Mouse (Mus musculus) embryonic facial prominence, embryonic 11.5 days (tissue): Measurements from ENCODE around the gene Slc12a3. TPM values are rescaled to one million over a fixed set of nuclear protein-coding genes. Genes with fewer than 3 reads are reported as not detected.

Experiments
- ATAC-seq: fragments of 200-750 bp; cut with Nextera tagmentation; replicated peaks from 2 replicates; pipeline ENCODE4 v1.8.0; 2017; ENCODE audit warnings: low read depth; ENCODE audit not compliant: insufficient number of reproducible peaks, low FRiP score, low TSS enrichment
- DNase-seq: peaks from one replicate; pipeline ENCODE4 v3.0.0-alpha.2; 2015; ENCODE audit warnings: low spot score
- H3K27ac ChIP-seq: fragments of 300-500 bp; sonication (generic); replicated peaks from 2 replicates; pipeline ENCODE4 v1.5.1; 2014; ENCODE audit warnings: mild to moderate bottlenecking, low read depth, low read length, control low read depth
- H3K27me3 ChIP-seq: fragments of 300-500 bp; sonication (generic); 2 replicates; pipeline ENCODE4 v1.6.1; 2014; ENCODE audit warnings: mild to moderate bottlenecking, low read length, moderate library complexity, mixed read lengths; ENCODE audit not compliant: control insufficient read depth, insufficient read depth
- H3K36me3 ChIP-seq: fragments of 300-500 bp; sonication (generic); replicated peaks from 2 replicates; pipeline ENCODE4 v1.6.1; 2014; ENCODE audit warnings: low read depth, mild to moderate bottlenecking, low read length, moderate library complexity, mixed read lengths; ENCODE audit not compliant: control insufficient read depth, insufficient read depth
- H3K4me1 ChIP-seq: fragments of 300-500 bp; sonication (generic); 2 replicates; pipeline ENCODE4 v1.6.1; 2014; ENCODE audit warnings: low read length, mixed read lengths; ENCODE audit not compliant: control insufficient read depth, insufficient read depth
- H3K4me2 ChIP-seq: fragments of 300-500 bp; sonication (generic); 2 replicates; pipeline ENCODE4 v1.6.1; 2014; ENCODE audit warnings: low read depth, mild to moderate bottlenecking, control low read depth, low read length, moderate library complexity
- H3K4me3 ChIP-seq: fragments of 300-500 bp; sonication (generic); 2 replicates; pipeline ENCODE4 v1.5.1; 2014; ENCODE audit warnings: low read depth, low read length, control low read depth
- H3K9ac ChIP-seq: fragments of 300-500 bp; sonication (generic); replicated peaks from 2 replicates; pipeline ENCODE4 v1.6.1; 2014; ENCODE audit warnings: mild to moderate bottlenecking, control low read depth, low read length
- H3K9me3 ChIP-seq: fragments of 300-500 bp; sonication (generic); replicated peaks from 2 replicates; pipeline ENCODE4 v1.6.1; 2016; ENCODE audit warnings: mild to moderate bottlenecking, low read length, inconsistent platforms, mixed read lengths; ENCODE audit not compliant: control insufficient read depth
- WGBS: fragments of 180-500 bp; shearing (Covaris S2); extraction: QIAGEN DNeasy Blood & Tissue Kit; methylation state at CpG from one replicate; pipeline ENCODE4 v1.1.7; 2014; 5-methylcytosine and 5-hydroxymethylcytosine counted together
- polyA plus RNA-seq: library from polyadenylated mRNA; unstranded; fragments of >200 nt; fragmentation: Nextera tagmentation; extraction: Ambion mirVana; gene quantifications from 2 replicates; pipeline ENCODE4 v1.2.1, GENCODE M21; 2014

Gene Slc12a3
- polyA plus RNA-seq, 1 experiment from 2014 or later, result not detected

DNA sequence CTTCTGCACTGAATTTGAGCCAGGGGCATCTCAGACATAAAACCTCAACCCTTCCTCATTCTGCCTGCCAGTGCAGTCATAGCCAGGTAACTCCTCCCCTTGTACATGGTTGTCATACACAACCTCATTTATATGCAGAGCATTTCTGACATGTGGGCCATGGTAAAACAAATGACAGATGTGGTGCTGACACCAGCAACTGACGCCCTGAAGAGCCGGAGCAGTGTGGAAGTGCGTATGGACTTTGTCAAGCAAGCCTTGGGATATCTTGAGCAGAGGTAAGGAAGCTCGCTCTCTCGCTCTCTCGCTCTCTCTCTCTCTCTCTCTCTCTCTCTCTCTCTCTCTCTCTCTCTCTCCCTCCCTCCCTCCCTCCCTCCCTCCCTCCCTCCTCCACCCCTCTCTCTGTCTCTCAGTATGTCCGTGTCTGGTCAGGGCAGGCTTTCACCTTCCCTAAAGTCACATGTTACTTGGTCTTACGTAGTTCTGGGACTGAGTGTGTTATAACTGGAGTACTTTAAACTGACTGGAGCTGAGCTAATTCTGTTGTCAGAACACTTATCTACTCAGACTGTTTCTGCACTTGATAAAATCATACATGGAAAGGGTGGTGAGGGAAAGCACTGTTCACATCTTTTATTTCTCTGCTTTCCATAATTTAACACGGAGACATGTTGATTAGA lies 32.5 kb upstream of the Slc12a3 start:
- Histone ChIP-seq H3K4me1 (no peaks in the 10 kb centered on the region), H3K9ac (no peak overlapping the region), H3K4me2 (no peak overlapping the region), H3K4me3 (no peak overlapping the region), H3K9me3 (no peaks in the 10 kb centered on the region), H3K36me3 (no peaks in the 10 kb centered on the region), H3K27ac (no peak overlapping the region), H3K27me3 (no peaks in the 10 kb centered on the region)
- DNase-seq (no peak), ATAC-seq (no peak)
- WGBS, result 78% methylated on average over 9 of the region's 9 CpGs

DNA sequence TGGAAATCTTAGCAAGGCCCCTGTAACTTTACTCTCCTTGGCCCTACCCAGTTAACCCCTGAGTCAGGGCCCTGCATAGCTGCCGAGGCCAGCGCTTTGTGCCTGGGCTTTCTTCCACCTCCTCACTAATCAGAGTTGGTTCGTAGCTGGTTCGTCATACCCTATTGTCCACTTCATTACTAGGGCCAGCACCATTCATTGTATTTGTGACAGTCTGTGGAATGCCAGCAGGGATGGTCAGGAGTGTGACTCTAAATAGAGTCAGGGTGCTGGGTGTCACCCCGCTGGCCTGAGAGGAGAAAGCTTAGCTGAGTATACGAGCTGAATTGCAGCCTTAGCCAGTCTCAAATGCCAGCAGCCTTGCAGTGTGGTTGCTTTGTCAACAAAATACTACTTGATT lies 31.9 kb upstream of the Slc12a3 start:
- Histone ChIP-seq H3K9me3 (no peaks in the 10 kb centered on the region), H3K36me3 (no peaks in the 10 kb centered on the region), H3K27me3 (no peaks in the 10 kb centered on the region), H3K4me1 (no peaks in the 10 kb centered on the region), H3K27ac (no peak overlapping the region), H3K4me3 (no peak overlapping the region), H3K9ac (no peak overlapping the region), H3K4me2 (no peak overlapping the region)
- no peak for DNase-seq
- no peak for ATAC-seq
- whole genome bisulfite sequencing, result 57% methylated on average over 6 of the region's 6 CpGs

DNA sequence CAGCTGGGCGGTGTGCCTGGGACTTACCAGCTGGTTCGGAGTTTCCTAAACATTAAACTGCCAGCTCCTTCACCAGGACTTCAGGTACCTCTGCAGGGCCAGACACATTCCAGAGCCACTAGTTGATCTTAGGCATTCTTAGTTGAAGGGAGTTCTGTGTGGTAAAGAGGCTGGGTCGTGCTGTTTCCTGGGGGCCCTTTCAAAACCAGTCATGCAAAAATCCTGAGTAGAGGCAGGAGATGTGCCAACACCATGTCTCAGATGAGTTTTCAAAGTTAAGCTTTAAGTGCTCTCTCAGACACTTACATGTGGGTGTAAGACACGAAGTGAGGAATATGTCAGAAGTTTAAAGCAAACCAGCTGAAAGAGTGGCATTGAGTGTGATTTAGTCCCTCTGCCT lies 28.2 kb upstream of the Slc12a3 start:
- Histone ChIP-seq H3K27ac (no peak overlapping the region), H3K9me3 (no peaks in the 10 kb centered on the region), H3K36me3 (no peaks in the 10 kb centered on the region; the same call in 1 of the 2 replicates), H3K4me2 (no peak overlapping the region), H3K27me3 (no peaks in the 10 kb centered on the region), H3K4me1 (no peaks in the 10 kb centered on the region), H3K9ac (no peak overlapping the region), H3K4me3 (no peak overlapping the region)
- ATAC-seq, result no peak
- DNase-seq, result no peak
- WGBS, result 71% methylated on average over 4 of the region's 4 CpGs

DNA sequence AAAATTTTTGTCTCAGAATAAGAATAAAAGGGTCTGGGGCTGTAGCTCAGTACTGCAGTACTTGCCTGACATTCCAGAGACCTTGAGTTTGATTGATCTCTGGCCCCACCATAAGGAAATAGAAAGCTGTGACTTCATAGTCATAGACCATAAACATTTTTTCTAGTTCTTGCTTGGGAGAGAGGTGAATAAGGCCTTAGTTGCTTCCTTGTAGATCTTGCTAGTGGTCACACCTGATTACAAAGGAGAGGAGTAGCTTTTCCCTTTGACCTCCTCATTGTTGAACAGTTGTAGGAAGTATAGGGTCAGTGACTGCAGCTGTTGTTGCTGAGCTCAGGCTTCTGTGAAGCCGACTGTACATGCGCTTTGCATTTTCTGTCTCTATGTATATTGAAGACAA lies 24.6 kb upstream of the Slc12a3 start:
- no peak overlapping the region for H3K9ac ChIP-seq
- H3K27me3 ChIP-seq, result no peaks in the 10 kb centered on the region
- H3K36me3 ChIP-seq, result no peaks in the 10 kb centered on the region; the same call in 1 of the 2 replicates
- ATAC-seq (no peak), DNase-seq (no peak)
- no peak overlapping the region for H3K4me3 ChIP-seq
- H3K27ac ChIP-seq, result no peak overlapping the region
- 87% methylated on average over 2 of the region's 2 CpGs for WGBS
- no peaks in the 10 kb centered on the region for H3K4me1 ChIP-seq
- no peak overlapping the region for H3K4me2 ChIP-seq
- no peaks in the 10 kb centered on the region for H3K9me3 ChIP-seq

DNA sequence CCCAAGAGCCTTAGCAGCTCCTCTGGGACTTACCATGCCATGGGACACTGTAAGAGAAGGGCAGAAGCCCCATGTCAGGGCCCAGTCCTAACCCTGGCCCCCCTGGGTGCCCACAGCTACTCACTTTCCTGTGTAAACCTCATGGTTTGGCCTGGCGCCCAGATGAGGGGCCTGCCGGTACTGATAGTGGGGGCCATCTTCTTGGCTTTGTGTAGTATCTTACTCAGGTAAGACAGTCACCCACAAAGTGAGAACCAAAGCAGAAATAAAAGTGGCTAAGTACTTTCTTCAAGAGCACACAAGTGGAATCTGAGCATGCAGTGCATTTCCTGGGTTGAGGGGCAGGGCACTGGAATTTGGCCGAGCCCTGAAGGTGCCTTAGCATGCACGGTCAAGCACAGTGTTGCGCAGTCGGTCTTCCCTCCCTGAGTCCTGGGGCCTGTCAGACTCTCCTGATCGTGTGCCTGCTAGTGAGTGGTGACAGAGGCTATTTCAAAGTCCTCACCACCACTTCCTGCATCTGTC lies 21.9 kb upstream of the Slc12a3 start:
- WGBS, result 90% methylated on average over 7 of the region's 7 CpGs
- no peak for ATAC-seq
- Histone ChIP-seq H3K4me2 (no peak overlapping the region), H3K36me3 (peaks cover 5% of the 10 kb centered on the region; the same call in 1 of the 2 replicates), H3K9ac (no peak overlapping the region), H3K27me3 (no peaks in the 10 kb centered on the region), H3K4me3 (no peak overlapping the region), H3K9me3 (no peaks in the 10 kb centered on the region), H3K27ac (no peak overlapping the region), H3K4me1 (no peaks in the 10 kb centered on the region)
- DNase-seq, result no peak

DNA sequence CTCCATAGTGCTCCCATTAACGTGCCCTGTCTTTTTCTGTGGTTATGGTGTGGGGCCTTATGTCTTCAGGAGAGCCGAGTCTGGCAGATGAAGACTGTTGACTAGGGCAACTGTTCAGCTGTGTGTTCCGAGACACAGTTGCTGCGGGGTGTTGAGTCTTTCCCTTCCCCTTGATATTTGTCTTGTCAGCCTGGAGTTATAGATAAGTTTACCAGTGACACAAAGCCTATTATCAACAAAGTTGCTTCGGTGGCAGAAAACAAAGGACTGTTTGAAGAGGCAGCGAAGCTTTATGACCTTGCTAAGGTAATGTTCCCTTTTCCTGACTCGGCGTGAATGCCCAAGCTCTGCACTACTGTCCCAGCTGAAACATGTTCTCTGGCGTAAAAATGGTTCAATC lies 21.3 kb upstream of the Slc12a3 start:
- Histone ChIP-seq H3K4me2 (no peak overlapping the region), H3K9ac (no peak overlapping the region), H3K36me3 (peaks cover 5% of the 10 kb centered on the region; the same call in 1 of the 2 replicates), H3K27me3 (no peaks in the 10 kb centered on the region), H3K27ac (no peak overlapping the region), H3K9me3 (no peaks in the 10 kb centered on the region), H3K4me3 (no peak overlapping the region), H3K4me1 (no peaks in the 10 kb centered on the region)
- ATAC-seq (no peak), DNase-seq (no peak)
- WGBS, result 90% methylated on average over 9 of the region's 9 CpGs

DNA sequence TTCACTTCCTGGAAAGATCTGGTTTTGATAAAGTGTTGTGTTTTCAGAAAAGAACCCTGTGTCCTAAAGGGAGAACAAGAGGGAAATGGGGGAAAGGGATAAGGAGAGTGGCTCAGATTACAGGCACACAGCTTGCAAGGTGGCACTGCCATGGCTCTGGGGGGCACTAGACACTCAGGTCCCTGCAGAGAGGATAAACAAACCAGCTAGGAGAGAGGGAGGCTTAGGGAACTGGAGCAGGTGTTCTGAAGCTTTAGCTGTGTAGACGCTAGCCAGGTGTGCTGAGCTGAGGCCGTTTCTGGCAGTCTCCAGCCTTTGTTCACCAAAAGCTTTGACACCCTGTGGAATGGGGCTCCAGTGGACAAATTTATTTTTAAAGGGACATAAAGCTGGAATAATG lies 14.9 kb upstream of the Slc12a3 start:
- no peak for DNase-seq
- Histone ChIP-seq H3K36me3 (peaks cover 5% of the 10 kb centered on the region), H3K4me3 (no peak overlapping the region), H3K4me2 (no peak overlapping the region), H3K9me3 (no peaks in the 10 kb centered on the region), H3K27ac (no peak overlapping the region), H3K9ac (no peak overlapping the region), H3K4me1 (no peaks in the 10 kb centered on the region), H3K27me3 (no peaks in the 10 kb centered on the region)
- ATAC-seq, result no peak
- WGBS, result 89% methylated on average over 2 of the region's 2 CpGs

DNA sequence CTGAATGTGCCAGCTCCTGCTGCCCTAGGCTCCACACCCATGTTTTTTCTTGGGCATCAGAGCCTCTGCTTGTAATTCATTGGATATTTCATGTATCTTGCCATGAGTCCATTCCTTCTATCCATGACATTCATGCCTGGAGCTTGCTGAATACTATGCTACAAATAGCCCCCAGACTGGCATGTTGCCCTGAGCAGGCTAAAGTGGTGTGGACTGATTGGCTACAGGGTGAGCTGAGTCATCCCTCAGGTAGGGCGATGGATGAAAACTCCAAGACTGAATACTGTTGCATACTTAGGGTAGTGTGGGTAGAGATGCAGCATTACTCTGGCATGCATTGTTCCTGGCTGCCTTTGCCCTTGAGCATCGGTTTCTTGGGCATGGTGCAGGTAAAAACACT lies 11.8 kb upstream of the Slc12a3 start:
- H3K9me3 ChIP-seq, result no peaks in the 10 kb centered on the region
- no peaks in the 10 kb centered on the region for H3K4me1 ChIP-seq
- DNase-seq, result no peak
- no peak overlapping the region for H3K4me2 ChIP-seq
- H3K9ac ChIP-seq, result no peak overlapping the region
- no peak overlapping the region for H3K4me3 ChIP-seq
- 88% methylated on average over 2 of the region's 2 CpGs for WGBS
- no peaks in the 10 kb centered on the region; the same call in 1 of the 2 replicates for H3K36me3 ChIP-seq
- no peak overlapping the region for H3K27ac ChIP-seq
- ATAC-seq, result no peak
- no peaks in the 10 kb centered on the region for H3K27me3 ChIP-seq
